Mouse (Mus musculus) ES-Bruce4 (cell line): ENCODE measurements around the gene AI464131. TPM values are rescaled to one million over a fixed set of nuclear protein-coding genes. Genes with fewer than 3 reads are reported as not detected.
A peak's percentile ranks its signal among the peaks of the same experiment; 100 is the strongest.

Experiments
- H3K27ac ChIP-seq: 2 replicates; pipeline ENCODE4 v1.5.1; 2012; ENCODE audit warnings: low read length, inconsistent platforms; ENCODE audit not compliant: insufficient read depth
- H3K27me3 ChIP-seq: 2 replicates; pipeline ENCODE4 v1.6.1; 2012; ENCODE audit warnings: mild to moderate bottlenecking, low read length, inconsistent platforms; ENCODE audit not compliant: control insufficient read depth, poor library complexity, insufficient read depth, severe bottlenecking
- H3K36me3 ChIP-seq: 2 replicates; pipeline ENCODE4 v1.6.1; 2012; ENCODE audit warnings: inconsistent platforms, mild to moderate bottlenecking, low read length, moderate library complexity; ENCODE audit not compliant: control insufficient read depth, poor library complexity, insufficient read depth, severe bottlenecking
- H3K4me1 ChIP-seq: one replicate; pipeline ENCODE4 v1.8.1; 2011; ENCODE audit warnings: low read length; ENCODE audit not compliant: control insufficient read depth, insufficient read depth
- H3K4me3 ChIP-seq: 2 replicates; pipeline ENCODE4 v1.5.1; 2011; ENCODE audit warnings: low read depth, mild to moderate bottlenecking, low read length
- H3K9ac ChIP-seq: 2 replicates; pipeline ENCODE4 v1.6.1; 2012; ENCODE audit warnings: low read depth, mild to moderate bottlenecking, inconsistent platforms; ENCODE audit not compliant: poor library complexity, severe bottlenecking
- H3K9me3 ChIP-seq: replicated peaks from 2 replicates; pipeline ENCODE4 v1.6.1; 2012; ENCODE audit warnings: mild to moderate bottlenecking, low read length, inconsistent platforms; ENCODE audit not compliant: control insufficient read depth, poor library complexity, insufficient read depth, severe bottlenecking
- CTCF ChIP-seq: IDR thresholded peaks from one replicate; pipeline ENCODE4 v1.8.1; 2011; ENCODE audit warnings: low read depth, low read length
- EP300 ChIP-seq: IDR thresholded peaks from 2 replicates; pipeline ENCODE4 v1.6.1; 2011; ENCODE audit warnings: low read depth, low read length; ENCODE audit not compliant: insufficient read depth
- POLR2A ChIP-seq: IDR thresholded peaks from one replicate; pipeline ENCODE4 v1.8.1; 2011; ENCODE audit warnings: low read length; ENCODE audit not compliant: insufficient read depth
- polyA plus RNA-seq: library from polyadenylated mRNA; stranded (reverse); fragments of >200 nt; gene quantifications from 2 replicates; pipeline ENCODE4 v1.2.4, GENCODE M21; 2011; ENCODE audit warnings: low read depth; ENCODE audit not compliant: missing spikeins, insufficient read depth, insufficient read length

Gene AI464131
- polyA plus RNA-seq, 1 experiment, result 3.9 TPM

GRCm38 (mm10) chr4:41493464-41494116, 9.3 kb downstream of the AI464131 start:
- Histone ChIP-seq H3K36me3 (no peaks in the 10 kb centered on the region), H3K9ac (no peak overlapping the region), H3K9me3 (no peaks in the 10 kb centered on the region), H3K27ac (no peak overlapping the region), H3K4me1 (peaks cover 1% of the 10 kb centered on the region), H3K4me3 (no peak overlapping the region), H3K27me3 (no peaks in the 10 kb centered on the region)
- no peak for TF ChIP-seq POLR2A
- no peak for TF ChIP-seq EP300
- TF ChIP-seq CTCF, result no peak

GRCm38 (mm10) chr4:41492951-41493350, 9.9 kb downstream of the AI464131 start:
- H3K27me3 ChIP-seq, result no peaks in the 10 kb centered on the region
- no peaks in the 10 kb centered on the region for H3K9me3 ChIP-seq
- H3K36me3 ChIP-seq, result no peaks in the 10 kb centered on the region

GRCm38 (mm10) chr4:41481601-41482017, 21.3 kb downstream of the AI464131 start:
- Histone ChIP-seq H3K9ac (no peak overlapping the region), H3K4me3 (no peak overlapping the region), H3K36me3 (0 out of 2 replicates have a peak, but pooled peaks cover 2% of the 10 kb centered on the region), H3K9me3 (0 out of 2 replicates have a peak, but pooled peaks cover 2% of the 10 kb centered on the region), H3K27me3 (no peaks in the 10 kb centered on the region), H3K27ac (no peak overlapping the region), H3K4me1 (no peaks in the 10 kb centered on the region)
- no peak for TF ChIP-seq CTCF
- TF ChIP-seq EP300, result no peak
- TF ChIP-seq POLR2A, result no peak

More at GRCm38 (mm10) chr4:41492951-41493350, 9.9 kb downstream of the AI464131 start:
- TF ChIP-seq POLR2A (no peak), EP300 (no peak), CTCF (no peak)
- no peak overlapping the region for H3K9ac ChIP-seq
- no peak overlapping the region for H3K27ac ChIP-seq
- no peaks in the 10 kb centered on the region for H3K4me1 ChIP-seq
- H3K4me3 ChIP-seq, result no peak overlapping the region

GRCm38 (mm10) chr4:41480254-41480653, 22.6 kb downstream of the AI464131 start:
- no peak overlapping the region for H3K27ac ChIP-seq
- H3K27me3 ChIP-seq, result no peaks in the 10 kb centered on the region
- no peak for TF ChIP-seq EP300
- TF ChIP-seq CTCF, result no peak
- TF ChIP-seq POLR2A, result no peak
- 0 out of 2 replicates have a peak, but pooled peaks cover 2% of the 10 kb centered on the region for H3K36me3 ChIP-seq
- no peaks in the 10 kb centered on the region for H3K4me1 ChIP-seq
- no peaks in the 10 kb centered on the region for H3K9me3 ChIP-seq
- no peak overlapping the region for H3K9ac ChIP-seq
- H3K4me3 ChIP-seq, result no peak overlapping the region

GRCm38 (mm10) chr4:41479456-41479804, 23.4 kb downstream of the AI464131 start:
- TF ChIP-seq POLR2A, result no peak
- no peak for TF ChIP-seq EP300
- TF ChIP-seq CTCF, result no peak
- no peaks in the 10 kb centered on the region for H3K9me3 ChIP-seq
- H3K4me1 ChIP-seq, result no peaks in the 10 kb centered on the region
- H3K4me3 ChIP-seq, result no peak overlapping the region
- H3K9ac ChIP-seq, result no peak overlapping the region
- H3K36me3 ChIP-seq, result 0 out of 2 replicates have a peak, but pooled peaks cover 2% of the 10 kb centered on the region
- no peak overlapping the region for H3K27ac ChIP-seq
- H3K27me3 ChIP-seq, result no peaks in the 10 kb centered on the region

- Histone ChIP-seq H3K27ac (no peak overlapping the region), H3K9me3 (no peaks in the 10 kb centered on the region), H3K4me3 (no peak overlapping the region), H3K4me1 (no peaks in the 10 kb centered on the region), H3K27me3 (no peaks in the 10 kb centered on the region), H3K36me3 (0 out of 2 replicates have a peak, but pooled peaks cover 2% of the 10 kb centered on the region), H3K9ac (no peak overlapping the region)
- no peak for TF ChIP-seq EP300
- peak; percentile 41 for TF ChIP-seq CTCF
- no peak for TF ChIP-seq POLR2A
Measured at GRCm38 (mm10) chr4:41478751-41479455, 24.0 kb downstream of the AI464131 start.
